Mouse (Mus musculus): ENCODE data around the gene Rnf4.

DNA sequence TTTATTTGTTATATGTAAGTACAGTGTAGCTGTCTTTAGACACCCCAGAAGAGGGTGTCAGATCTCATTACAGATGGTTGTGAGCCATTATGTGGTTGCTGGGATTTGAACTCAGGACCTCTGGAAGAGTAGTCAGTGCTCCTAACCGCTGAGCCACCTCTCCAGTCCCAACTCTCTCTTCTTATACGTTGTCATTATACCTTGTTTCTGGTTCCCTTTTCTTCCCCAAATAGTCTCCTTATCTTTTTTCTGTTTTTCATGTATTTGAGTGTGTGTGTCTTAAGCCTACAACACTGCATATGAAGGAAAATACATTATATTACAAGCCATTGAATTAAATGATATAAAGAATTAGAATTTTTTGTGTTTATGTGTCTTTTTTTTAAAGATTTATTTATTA is 50.7 kb downstream of the Rnf4 start:
- TF ChIP-seq CTCF (IDR thresholded peaks at IDR 0.05 in 2 of 3, conservative IDR thresholded peaks at IDR 0.05 in 1 of 3; ENCODE audit: control insufficient read depth in 1 of 3, insufficient read depth in 1 of 3, low read depth in 2 of 3, low read length in 3 of 3, poor library complexity in 1 of 3, severe bottlenecking in 1 of 3) (no peak), POLR2AphosphoS2 (IDR thresholded peaks at IDR 0.05; ENCODE audit: low read length) (no peak), MAFK (IDR thresholded peaks at IDR 0.05; ENCODE audit: borderline replicate concordance, low read depth, low read length) (no peak), GATA1 (IDR thresholded peaks at IDR 0.05; ENCODE audit: low read depth, low read length) (no peak), POLR2A (IDR thresholded peaks at IDR 0.05; ENCODE audit: control insufficient read depth in 1 of 2, insufficient read depth in 1 of 2, low read depth in 1 of 2, low read length in 2 of 2, poor library complexity in 1 of 2) (no peak)
